Mouse (Mus musculus) heart, embryonic 14.5 days (tissue): Measurements from ENCODE around the gene Trim75. TPM values are rescaled to one million over a fixed set of nuclear protein-coding genes. Genes with fewer than 3 reads are reported as not detected.
"Not testable (repeated sequence)": the region's sequence is repeated elsewhere in the genome, so short reads cannot be mapped to it uniquely, and the experiment has no call there.

Experiments used
- ATAC-seq: fragments of 200-750 bp; cut with Nextera tagmentation; 2 replicates; pipeline ENCODE4 v1.8.0; 2017; ENCODE audit warnings: low read depth, moderate TSS enrichment; ENCODE audit not compliant: insufficient number of reproducible peaks, insufficient read depth, low FRiP score
- H3K27ac ChIP-seq, 2 experiments: fragments of 200-500 bp in 1 of 2; fragments of 300-500 bp in 1 of 2; sonication (generic) in 1 of 2; replicated peaks in 1 of 2; 2 replicates each; pipeline ENCODE4 v1.5.1; 2012 to 2014; ENCODE audit warnings: low read depth in 2 of 2, low read length in 2 of 2, control low read depth in 1 of 2, mild to moderate bottlenecking in 1 of 2, mixed read lengths in 1 of 2; ENCODE audit not compliant: control insufficient read depth in 1 of 2, insufficient read depth in 1 of 2
- H3K27me3 ChIP-seq: fragments of 300-500 bp; sonication (generic); 2 replicates; pipeline ENCODE4 v1.6.1; 2014; ENCODE audit warnings: mild to moderate bottlenecking, low read length, control low read depth; ENCODE audit not compliant: control insufficient read depth, insufficient read depth
- H3K36me3 ChIP-seq: fragments of 300-500 bp; sonication (generic); 2 replicates; pipeline ENCODE4 v1.6.1; 2014; ENCODE audit warnings: mild to moderate bottlenecking, control low read depth, low read length, mixed read lengths; ENCODE audit not compliant: control insufficient read depth, insufficient read depth
- H3K4me1 ChIP-seq, 2 experiments: fragments of 200-500 bp in 1 of 2; fragments of 300-500 bp in 1 of 2; sonication (generic) in 1 of 2; 2 replicates each; pipeline ENCODE4 v1.6.1; 2012 to 2014; ENCODE audit warnings: low read length in 2 of 2, control low read depth in 1 of 2, mixed read lengths in 1 of 2; ENCODE audit not compliant: control insufficient read depth in 2 of 2, insufficient read depth in 2 of 2
- H3K4me2 ChIP-seq: fragments of 300-500 bp; sonication (generic); 2 replicates; pipeline ENCODE4 v1.6.1; 2014; ENCODE audit warnings: mild to moderate bottlenecking, low read length
- H3K4me3 ChIP-seq, 2 experiments: fragments of 200-500 bp in 1 of 2; fragments of 300-500 bp in 1 of 2; sonication (generic) in 1 of 2; 2 replicates each; pipeline ENCODE4 v1.5.1; 2012 to 2014; ENCODE audit warnings: low read length in 2 of 2, mild to moderate bottlenecking in 2 of 2, control low read depth in 1 of 2, low read depth in 1 of 2, moderate library complexity in 1 of 2; ENCODE audit not compliant: control insufficient read depth in 1 of 2, insufficient read depth in 1 of 2
- H3K9ac ChIP-seq: fragments of 300-500 bp; sonication (generic); 2 replicates; pipeline ENCODE4 v1.6.1; 2014; ENCODE audit warnings: mild to moderate bottlenecking, low read length
- H3K9me3 ChIP-seq: fragments of 300-500 bp; sonication (generic); 2 replicates; pipeline ENCODE4 v1.6.1; 2016; ENCODE audit warnings: low read length, control low read depth; ENCODE audit not compliant: control insufficient read depth
- WGBS: fragments of 180-500 bp; shearing (Covaris S2); extraction: QIAGEN DNeasy Blood & Tissue Kit; methylation state at CpG from one replicate; pipeline ENCODE4 v1.1.7; 2014; 5-methylcytosine and 5-hydroxymethylcytosine counted together
- polyA plus RNA-seq: library from polyadenylated mRNA; unstranded; fragments of >200 nt; fragmentation: Nextera tagmentation; extraction: Ambion mirVana; gene quantifications from 2 replicates; pipeline ENCODE4 v1.2.1, GENCODE M21; 2014

Trim75 gene
- polyA plus RNA-seq, 1 experiment from 2014 or later = 0.11 TPM

DNA sequence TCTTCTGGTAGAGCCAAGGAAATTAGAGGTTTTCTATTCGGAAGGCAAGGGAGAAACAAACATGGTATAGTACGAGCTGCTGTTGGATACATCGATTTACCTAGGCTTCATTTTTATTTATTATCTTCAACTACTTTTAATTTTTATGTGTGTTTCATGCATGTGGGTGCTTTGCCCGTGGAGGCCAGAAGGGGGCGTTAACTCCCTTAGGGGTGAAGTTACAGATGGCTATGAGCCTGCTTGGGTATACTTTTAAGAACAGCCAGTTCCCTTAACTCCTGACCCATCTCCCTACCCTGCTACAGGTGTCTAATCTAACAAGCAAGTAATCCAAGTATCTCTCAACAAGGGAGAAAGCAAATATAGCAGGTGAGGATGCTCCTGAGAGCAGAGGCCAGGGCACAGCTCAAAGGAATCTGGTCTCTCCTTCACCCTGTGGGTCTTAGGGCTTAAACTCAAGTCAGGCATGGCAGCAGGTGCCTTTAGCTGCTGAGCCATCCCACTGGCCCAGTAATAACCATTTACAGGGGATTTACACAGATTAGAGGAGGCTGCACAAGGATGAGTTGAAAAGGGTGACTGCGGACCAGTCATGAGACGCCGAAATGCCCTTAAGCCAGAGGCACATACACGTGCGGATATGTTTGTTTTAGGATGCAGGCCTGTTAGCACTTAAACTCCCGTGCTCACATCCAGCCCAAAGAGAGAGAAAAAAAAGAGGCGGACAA is 41.5 kb upstream of the Trim75 start:
- Histone ChIP-seq H3K27me3 (no peaks in the 10 kb centered on the region), H3K27ac (no peak overlapping the region), H3K4me2 (no peak overlapping the region), H3K9ac (no peak overlapping the region), H3K9me3 (no peaks in the 10 kb centered on the region), H3K4me3 (no peak overlapping the region), H3K36me3 (no peaks in the 10 kb centered on the region), H3K4me1 (no peaks in the 10 kb centered on the region)
- WGBS = 79% methylated on average over 12 of the region's 12 CpGs
- no peak for ATAC-seq

DNA sequence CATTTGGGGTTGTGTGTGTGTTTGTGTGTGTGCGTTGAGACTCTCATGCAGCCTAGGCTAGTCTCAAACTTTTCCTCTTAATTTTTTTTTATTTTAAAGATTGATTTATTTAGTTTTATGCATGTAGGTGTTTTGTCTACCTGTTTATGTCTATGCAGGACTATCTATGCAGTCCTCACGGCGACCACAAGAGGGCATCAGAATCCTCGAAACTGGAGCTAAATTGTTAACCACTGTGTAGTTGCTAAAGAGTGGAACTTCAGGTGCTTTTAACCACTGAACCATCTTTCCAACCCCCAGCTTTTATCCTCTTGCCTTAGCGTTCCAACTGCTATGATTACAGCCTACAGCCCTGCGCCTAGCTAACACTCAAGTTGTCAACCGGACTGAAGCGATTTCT is 34.9 kb upstream of the Trim75 start:
- no peak for ATAC-seq
- no peaks in the 10 kb centered on the region for H3K4me1 ChIP-seq
- no peaks in the 10 kb centered on the region for H3K9me3 ChIP-seq
- H3K9ac ChIP-seq = no peak overlapping the region
- no peak overlapping the region for H3K27ac ChIP-seq
- H3K4me3 ChIP-seq = no peak overlapping the region
- no peak overlapping the region for H3K4me2 ChIP-seq
- H3K27me3 ChIP-seq = no peaks in the 10 kb centered on the region
- 48% methylated on average over 8 of the region's 8 CpGs for WGBS
- H3K36me3 ChIP-seq = no peaks in the 10 kb centered on the region

DNA sequence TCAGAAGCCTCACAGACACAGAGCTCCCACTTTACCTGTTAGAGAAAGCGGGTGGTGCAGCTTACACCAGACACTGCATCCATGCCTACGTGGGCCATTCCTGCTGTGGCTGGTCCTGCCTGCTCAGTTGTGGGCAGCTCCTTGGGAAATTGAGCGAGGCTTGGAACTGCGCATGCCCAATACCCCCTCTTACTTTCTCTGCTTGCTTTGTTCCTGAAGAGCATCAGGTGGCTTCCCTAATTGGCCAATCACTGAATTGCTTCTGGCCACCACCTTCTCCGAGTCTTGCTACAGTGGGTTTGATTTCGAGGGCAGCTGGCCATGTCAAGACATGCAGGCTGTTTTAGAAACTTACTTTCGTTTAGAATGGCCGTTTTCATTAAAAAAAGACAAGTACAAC is 30.8 kb upstream of the Trim75 start, which contains the start of the genes Trim61 and Trim60:
Gene Trim61 (minus strand): TSS at position 101 of the 400 bp plus-strand sequence.
Gene Trim60 (minus strand): TSS at position 162 of the 400 bp plus-strand sequence.
- Histone ChIP-seq H3K9ac (no peak within 1 kb of the TSS), H3K27ac (no peak within 1 kb of the TSS), H3K36me3 (no peaks in the 10 kb centered on the region), H3K27me3 (no peaks in the 10 kb centered on the region), H3K4me2 (no peak within 1 kb of the TSS), H3K9me3 (no peaks in the 10 kb centered on the region), H3K4me3 (no peak within 1 kb of the TSS), H3K4me1 (no peaks in the 10 kb centered on the region)
- WGBS = 84% methylated on average over 8 of the region's 8 CpGs
- ATAC-seq = no peak

DNA sequence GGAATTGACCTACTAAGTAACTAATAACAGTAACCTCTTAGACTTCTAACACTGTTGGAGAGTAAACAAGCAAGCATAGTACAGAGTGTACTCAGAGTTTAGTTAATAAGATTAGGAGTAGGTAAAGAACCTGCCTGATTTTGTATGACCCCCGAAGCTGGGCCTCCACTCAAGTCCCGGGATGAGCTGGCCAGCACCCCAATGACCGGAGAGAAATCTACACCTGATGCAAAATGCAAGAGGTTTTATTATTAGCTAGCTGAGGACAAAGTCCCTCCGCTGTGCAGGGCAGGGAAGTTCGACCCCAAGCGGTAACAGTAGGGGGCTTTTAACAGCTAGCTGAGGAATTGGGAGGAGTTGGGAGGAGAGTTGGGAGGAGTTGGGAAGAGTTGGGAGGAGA is 20.0 kb upstream of the Trim75 start:
- ATAC-seq, H3K27me3 ChIP-seq, H3K4me1 ChIP-seq, H3K27ac ChIP-seq, H3K36me3 ChIP-seq, H3K4me3 ChIP-seq, H3K9me3 ChIP-seq, H3K9ac ChIP-seq, H3K4me2 ChIP-seq: not testable (repeated sequence)
- WGBS = 77% methylated on average over 6 of the region's 6 CpGs

DNA sequence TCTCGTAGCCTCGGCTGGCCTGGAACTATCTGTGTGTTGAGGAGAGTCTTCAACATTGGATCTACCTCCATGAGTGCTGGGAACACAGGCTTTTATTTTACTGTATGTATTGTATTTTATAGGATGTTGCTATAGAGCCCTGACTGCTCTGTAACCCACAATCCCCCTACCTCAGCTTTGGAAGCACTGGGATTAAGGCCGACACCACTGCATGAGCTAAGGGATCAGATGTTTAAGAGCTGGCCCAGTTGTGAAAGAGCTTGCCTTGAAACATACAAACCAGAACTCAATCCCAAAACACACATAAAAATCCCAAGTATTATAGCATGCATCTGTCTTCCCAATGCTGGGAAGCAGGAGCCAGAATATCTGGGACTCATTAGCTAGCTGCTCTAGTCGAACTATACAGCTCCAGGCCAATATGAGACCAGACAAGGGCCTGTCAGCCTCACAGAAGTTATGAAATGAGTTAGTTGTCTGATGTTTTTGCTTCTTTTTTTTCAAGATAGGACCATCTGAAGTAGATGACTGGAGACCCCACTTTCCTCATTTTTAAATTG is 11.3 kb upstream of the Trim75 start:
- Histone ChIP-seq H3K27ac (no peak overlapping the region), H3K9me3 (no peaks in the 10 kb centered on the region), H3K4me1 (no peaks in the 10 kb centered on the region), H3K27me3 (no peaks in the 10 kb centered on the region), H3K36me3 (no peaks in the 10 kb centered on the region), H3K9ac (no peak overlapping the region), H3K4me3 (no peak overlapping the region), H3K4me2 (no peak overlapping the region)
- WGBS = 78% methylated on average over 4 of the region's 4 CpGs
- ATAC-seq = no peak

DNA sequence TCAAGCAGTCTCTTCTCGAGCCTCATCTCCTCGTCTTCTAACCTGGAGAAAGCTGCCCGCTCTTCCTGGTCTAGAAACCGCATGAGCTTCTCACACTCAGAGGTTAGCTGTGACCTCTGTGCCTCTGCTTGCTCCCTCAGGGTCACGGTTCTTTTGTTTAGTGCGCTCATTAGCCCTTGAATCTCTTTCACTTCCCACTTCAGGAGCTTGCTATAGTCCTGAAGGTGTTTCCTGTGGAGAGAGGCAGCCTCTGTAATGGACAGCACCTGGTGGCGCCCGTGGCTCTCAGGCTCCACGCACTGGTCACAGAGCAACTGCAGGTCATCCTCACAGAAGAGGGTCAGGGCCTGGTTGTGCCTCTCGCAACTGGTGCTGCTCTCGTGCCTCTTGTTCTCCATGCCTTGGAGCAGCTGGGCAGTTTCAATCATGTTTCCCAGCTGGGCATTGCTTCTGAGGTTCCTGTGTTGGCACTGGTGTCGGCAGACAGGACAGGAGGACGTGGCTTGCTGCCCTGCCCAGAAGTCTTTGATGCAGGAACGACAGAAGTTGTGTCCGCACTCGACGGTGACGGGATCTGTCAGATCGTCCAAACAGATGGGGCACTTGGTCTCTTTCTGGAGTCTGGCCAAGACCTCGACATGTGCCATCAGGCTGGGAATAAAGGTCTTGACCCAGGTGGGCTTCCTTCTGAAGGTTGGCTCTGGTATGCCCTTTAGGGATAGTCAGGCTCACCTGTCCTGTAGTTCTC is 4.3 kb downstream of the Trim75 start:
- H3K4me1 ChIP-seq = no peaks in the 10 kb centered on the region
- 71% methylated on average over 20 of the region's 20 CpGs for WGBS
- H3K36me3 ChIP-seq = no peaks in the 10 kb centered on the region
- H3K27me3 ChIP-seq = no peaks in the 10 kb centered on the region
- no peak for ATAC-seq
- no peak overlapping the region for H3K4me2 ChIP-seq
- H3K9ac ChIP-seq = no peak overlapping the region
- no peak overlapping the region for H3K27ac ChIP-seq
- no peak overlapping the region for H3K4me3 ChIP-seq
- H3K9me3 ChIP-seq = no peaks in the 10 kb centered on the region

GRCm38 (mm10) chr8:64962836-64963235 is 24.8 kb downstream of the Trim75 start:
- no peak overlapping the region for H3K9ac ChIP-seq
- H3K36me3 ChIP-seq = peaks cover 52% of the 10 kb centered on the region
- no peak overlapping the region for H3K27ac ChIP-seq
- no peak overlapping the region for H3K4me3 ChIP-seq
- no peaks in the 10 kb centered on the region for H3K4me1 ChIP-seq
- no peaks in the 10 kb centered on the region for H3K27me3 ChIP-seq
- H3K9me3 ChIP-seq = no peaks in the 10 kb centered on the region
- no peak for ATAC-seq
- H3K4me2 ChIP-seq = no peak overlapping the region
